29 mouse cellular contexts compared by ENCODE assay signal in the genomic region with DNA sequence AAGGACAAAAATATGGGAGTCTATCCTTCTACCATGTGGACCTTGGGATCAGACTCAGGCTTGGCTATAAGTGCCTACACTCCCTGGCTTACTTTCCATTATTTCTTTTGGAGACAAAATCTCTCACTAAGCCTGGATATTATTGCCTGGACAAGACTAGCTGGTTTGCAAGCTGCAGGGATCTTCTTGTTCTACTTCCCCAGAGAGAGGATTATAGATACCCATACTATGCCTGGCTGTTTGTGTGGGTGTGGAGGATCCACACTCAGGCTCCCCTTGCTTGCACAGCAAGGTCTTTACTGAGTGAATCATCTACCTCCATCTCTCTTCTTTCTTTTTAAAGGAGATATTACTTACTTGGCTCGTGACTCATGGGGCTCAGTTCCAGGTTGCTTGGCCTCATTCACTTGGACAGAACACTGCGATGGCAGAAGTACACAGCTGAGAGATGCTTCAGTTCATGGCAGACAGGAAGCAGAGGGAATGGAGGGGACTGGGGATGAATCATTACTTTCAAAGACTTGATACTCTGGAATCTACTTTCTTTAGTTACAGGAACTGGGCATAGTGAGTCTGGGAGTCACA.
DNase-seq lines count a peak whose midpoint lies in the region; ATAC-seq and TF ChIP-seq lines count a peak whose summit lies in the region.
"Had no signal": no experiment of that assay in that cellular context is flagged by ENCODE, and none has a peak within 500 bp of the region (broad histone marks: within the 10 kb centered on the region; RNA-seq: fewer than 3 reads in every experiment).

No protein-coding gene starts in this region.

- 89% methylated on average over 2 of the region's 2 CpGs for whole genome bisulfite sequencing in midbrain, postnatal 0 days

- no peaks in the 10 kb centered on the region for H3K36me3 ChIP-seq in midbrain, postnatal 0 days (ENCODE audit: insufficient read depth, low read length)
- H3K36me3 ChIP-seq: embryonic facial prominence, embryonic 13.5 days; heart, embryonic 15.5 days; limb, embryonic 10.5 days; liver, embryonic 15.5 days had no signal

- H3K9ac ChIP-seq in midbrain, postnatal 0 days (replicated peaks; ENCODE audit: low read length, poor library complexity, severe bottlenecking), result no peak overlapping the region
- H3K9ac ChIP-seq: embryonic facial prominence, embryonic 13.5 days; heart, embryonic 15.5 days; hindbrain, embryonic 14.5 days; liver, embryonic 15.5 days had no signal

- no peaks in the 10 kb centered on the region for H3K27me3 ChIP-seq in midbrain, postnatal 0 days (ENCODE audit: insufficient read depth, low read length)
- H3K27me3 ChIP-seq: embryonic facial prominence, embryonic 13.5 days; heart, embryonic 15.5 days; liver, embryonic 15.5 days had no signal

- no peak overlapping the region for H3K4me3 ChIP-seq in midbrain, postnatal 0 days (ENCODE audit: low read depth, low read length)
- H3K4me3 ChIP-seq: embryonic facial prominence, embryonic 13.5 days; erythroblast, embryonic 14.5 days; heart, embryonic 15.5 days; left cerebral cortex, adult 2 months; limb, embryonic 10.5 days; liver, embryonic 15.5 days had no signal

- no peak for DNase-seq in frontal cortex, postnatal 25 days (ENCODE audit: low spot score in 2 of 2)
- peak; percentile 17 to 34 for DNase-seq in right cerebral cortex, adult 2 months (ENCODE audit: low spot score in 2 of 2)
- no peak for DNase-seq in right cerebral cortex, postnatal 14 days
- DNase-seq in adipocyte (ENCODE audit: low spot score), result peak; percentile 7
- DNase-seq in fat pad, adult 2 months (ENCODE audit: extremely low read depth, low read depth, low spot score), result peak; percentile 84
- no peak for DNase-seq in gastrocnemius, postnatal 4 days (ENCODE audit: low spot score in 2 of 2)
- DNase-seq in midbrain, postnatal 0 days (ENCODE audit: low spot score), result no peak
- DNase-seq: cerebellum, adult 11 months; cerebellum, postnatal 36 days; embryo, embryonic 11 days; gastrocnemius, postnatal 25 days; heart, postnatal 36 days; kidney, adult 18-20 months; kidney, postnatal 4 days; liver; lung, postnatal 4 days; thymus, postnatal 14 days had no signal

- H3K9me3 ChIP-seq in midbrain, postnatal 0 days (ENCODE audit: low read length), result peaks cover 3% of the 10 kb centered on the region; the same call in 1 of the 2 replicates
- H3K9me3 ChIP-seq: heart, embryonic 15.5 days; limb, embryonic 10.5 days; liver, embryonic 15.5 days had no signal

- H3K4me1 ChIP-seq in midbrain, postnatal 0 days (ENCODE audit: insufficient read depth, low read length), result no peaks in the 10 kb centered on the region
- H3K4me1 ChIP-seq: heart, embryonic 15.5 days; limb, embryonic 10.5 days; liver, embryonic 15.5 days had no signal

- H3K27ac ChIP-seq in midbrain, postnatal 0 days (ENCODE audit: low read depth, low read length), result no peak overlapping the region
- H3K27ac ChIP-seq: embryonic facial prominence, embryonic 13.5 days; heart, embryonic 15.5 days; hindbrain, embryonic 14.5 days; left cerebral cortex, adult 2 months; limb, embryonic 10.5 days; liver, embryonic 15.5 days had no signal

- ATAC-seq in frontal cortex, adult (ENCODE audit: low TSS enrichment), result peak; percentile 39
- no peak for ATAC-seq in midbrain, postnatal 0 days (ENCODE audit: low FRiP score)
- ATAC-seq: CD4-positive, CD25-positive, alpha-beta regulatory T cell, adult 4 months; forebrain, embryonic 14.5 days; inflammation-experienced regulatory T-cells, adult 6 months; midbrain, embryonic 16.5 days had no signal

- no peak overlapping the region for H3K4me2 ChIP-seq in midbrain, postnatal 0 days (ENCODE audit: low read depth, low read length, poor library complexity, severe bottlenecking)
- H3K4me2 ChIP-seq: embryonic facial prominence, embryonic 13.5 days; heart, embryonic 15.5 days; hindbrain, embryonic 14.5 days; liver, embryonic 15.5 days had no signal

- TF ChIP-seq CTCF in midbrain, postnatal 0 days (IDR thresholded peaks at IDR 0.05), result no peak

Comparison
In these comparisons a context has a peak if more than half of its experiments do, and no peak if none do; other contexts are left out.
1. DNase-seq: peak in right cerebral cortex, adult 2 months (2 of 2), adipocyte (single experiment) and fat pad, adult 2 months (single experiment); none in frontal cortex, postnatal 25 days (0 of 2), right cerebral cortex, postnatal 14 days (single experiment), gastrocnemius, postnatal 4 days (0 of 2) and midbrain, postnatal 0 days (single experiment).